Mouse (Mus musculus): ENCODE measurements around the gene Ddx42. TPM values are rescaled to one million over a fixed set of nuclear protein-coding genes. Genes with fewer than 3 reads are reported as not detected.
"Not testable (repeated sequence)": the region's sequence is repeated elsewhere in the genome, so short reads cannot be mapped to it uniquely, and the experiment has no call there.

Ddx42 gene
- polyA plus RNA-seq, 1 experiment from 2014 or later, result 59.1 TPM

GRCm38 (mm10) chr11:106202123-106202465 is 14.6 kb upstream of the Ddx42 start, which contains the start of gene Strada:
Gene Strada (minus strand): TSS chr11:106202168.
- Histone ChIP-seq H3K4me3 (no peak within 1 kb of the TSS), H3K9ac (no peak within 1 kb of the TSS), H3K36me3 (peaks cover 81% of the 10 kb centered on the region), H3K4me2 (no peak within 1 kb of the TSS), H3K9me3 (replicated peaks) (no peaks in the 10 kb centered on the region), H3K4me1 (replicated peaks) (peaks cover 2% of the 10 kb centered on the region; the same call in 1 of the 2 replicates), H3K27ac (ENCODE audit: poor library complexity, severe bottlenecking) (no peak within 1 kb of the TSS), H3K27me3 (replicated peaks) (no peaks in the 10 kb centered on the region)
- no peak for ATAC-seq (ENCODE audit: insufficient number of reproducible peaks, low FRiP score)
- 71% methylated on average over 5 of the region's 5 CpGs for WGBS

GRCm38 (mm10) chr11:106212771-106213170 is 4.0 kb upstream of the Ddx42 start:
- Histone ChIP-seq H3K4me2 (no peak overlapping the region), H3K27me3 (replicated peaks) (no peaks in the 10 kb centered on the region), H3K4me1 (replicated peaks) (peaks cover 10% of the 10 kb centered on the region), H3K27ac (ENCODE audit: poor library complexity, severe bottlenecking) (no peak overlapping the region), H3K9me3 (replicated peaks) (no peaks in the 10 kb centered on the region), H3K4me3 (no peak overlapping the region), H3K36me3 (peaks cover 49% of the 10 kb centered on the region), H3K9ac (no peak overlapping the region)
- WGBS, result 90% methylated on average over 8 of the region's 8 CpGs
- ATAC-seq (ENCODE audit: insufficient number of reproducible peaks, low FRiP score), result no peak

DNA sequence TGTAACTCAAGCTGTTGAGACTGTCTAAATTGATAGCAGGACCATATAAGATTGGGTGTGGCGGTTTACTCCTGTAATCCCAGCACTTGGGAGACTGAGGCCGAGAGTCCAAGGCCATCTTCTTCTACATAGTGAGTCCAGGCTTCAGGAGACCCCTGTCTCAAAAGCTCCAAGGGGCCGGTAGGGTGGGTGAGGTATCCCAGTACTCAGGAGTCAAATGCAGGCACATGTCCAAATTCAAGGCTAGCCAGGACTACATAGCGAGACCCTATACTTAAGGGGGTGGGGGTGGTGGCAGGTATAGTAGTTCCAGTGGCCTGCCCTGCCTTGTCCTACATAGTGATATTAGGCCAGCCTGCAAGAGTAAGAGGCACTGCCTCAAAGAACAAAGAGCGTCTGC is 1.9 kb upstream of the Ddx42 start:
- no peak for ATAC-seq (ENCODE audit: insufficient number of reproducible peaks, low FRiP score)
- 90% methylated on average over 5 of the region's 5 CpGs for WGBS
- H3K9ac ChIP-seq, result peak overlapping the region; percentile 98
- peaks cover 30% of the 10 kb centered on the region for H3K36me3 ChIP-seq
- H3K4me1 ChIP-seq (replicated peaks), result peaks cover 20% of the 10 kb centered on the region
- H3K27me3 ChIP-seq (replicated peaks), result no peaks in the 10 kb centered on the region
- H3K9me3 ChIP-seq (replicated peaks), result no peaks in the 10 kb centered on the region
- H3K27ac ChIP-seq (ENCODE audit: poor library complexity, severe bottlenecking), result no peak overlapping the region
- peak overlapping the region; percentile 80 for H3K4me2 ChIP-seq
- peak overlapping the region; percentile 90 for H3K4me3 ChIP-seq

DNA sequence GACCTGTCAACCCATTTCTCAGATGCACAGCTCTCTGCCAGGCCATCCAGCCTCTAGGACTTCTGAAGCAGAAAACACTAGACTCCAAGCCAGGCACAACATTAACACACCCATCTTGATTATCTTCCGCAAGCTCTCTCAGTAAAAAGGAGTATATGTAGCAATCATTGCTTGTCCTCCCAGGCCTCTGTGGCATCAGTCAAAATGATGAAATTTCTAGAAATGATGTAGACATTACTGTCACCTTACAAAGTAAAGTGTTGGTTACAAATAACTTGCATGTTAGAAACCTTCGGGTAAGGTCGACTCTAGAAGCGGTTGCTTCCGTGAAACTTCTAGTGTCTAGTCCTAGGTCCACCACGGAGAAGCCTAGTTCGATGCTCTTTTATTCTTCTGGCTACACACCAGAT is 1.3 kb upstream of the Ddx42 start:
- Histone ChIP-seq H3K27ac (ENCODE audit: poor library complexity, severe bottlenecking) (peak overlapping the region; percentile 94; the same call in 1 of the 2 replicates), H3K4me1 (replicated peaks) (peaks cover 20% of the 10 kb centered on the region), H3K36me3 (peaks cover 24% of the 10 kb centered on the region), H3K9ac (peak overlapping the region; percentile 98), H3K9me3 (replicated peaks) (no peaks in the 10 kb centered on the region), H3K4me3 (peak overlapping the region; percentile 90), H3K4me2 (peak overlapping the region; percentile 80), H3K27me3 (replicated peaks) (no peaks in the 10 kb centered on the region)
- no peak for ATAC-seq (ENCODE audit: insufficient number of reproducible peaks, low FRiP score)
- 22% methylated on average over 7 of the region's 7 CpGs for WGBS

DNA sequence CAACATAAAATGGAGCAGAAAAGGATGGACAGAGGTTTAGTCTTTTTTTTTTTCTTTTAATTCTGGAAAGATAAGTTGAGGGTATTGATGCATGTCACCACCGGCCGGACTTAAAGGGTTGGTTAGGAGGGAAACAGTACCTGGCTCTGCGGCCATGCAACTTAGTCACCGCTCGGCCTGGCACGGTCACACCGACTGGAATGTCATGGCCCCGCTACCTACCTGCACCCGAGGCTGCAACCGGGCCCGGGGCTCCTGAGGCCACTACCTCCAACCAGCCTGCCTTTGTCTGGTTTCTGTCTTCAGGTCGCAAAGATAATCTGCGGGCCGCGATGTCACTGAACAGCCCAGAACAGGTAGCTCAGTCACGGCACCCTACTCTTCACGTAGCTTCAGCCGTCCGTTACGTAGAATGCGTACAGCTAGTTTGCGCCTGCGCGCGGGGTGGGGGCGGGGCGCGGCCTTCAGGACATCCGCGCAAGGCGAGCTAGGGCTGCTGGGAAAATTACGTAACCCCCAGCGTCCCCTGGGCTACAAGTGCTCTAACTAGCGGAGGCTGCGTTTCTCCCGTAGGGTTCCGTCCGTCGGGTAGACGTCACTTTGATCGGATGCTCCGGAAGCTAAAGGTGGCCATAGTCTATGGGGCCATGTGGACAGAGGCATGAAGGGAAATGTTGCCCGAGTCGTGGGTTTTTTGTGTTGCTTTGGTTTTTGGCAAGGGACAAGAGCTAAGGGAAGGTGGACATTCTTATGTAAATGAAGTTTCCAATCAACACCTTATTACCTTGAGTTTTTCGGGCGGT is 598 bp upstream of the Ddx42 start, which contains the start of gene Ccdc47:
TSS of gene Ccdc47 (minus strand) at position 418 of the 803 bp plus-strand sequence.
- H3K4me3 ChIP-seq, result peak within 1 kb of the TSS; percentile 90
- peaks cover 20% of the 10 kb centered on the region for H3K4me1 ChIP-seq (replicated peaks)
- peaks cover 19% of the 10 kb centered on the region for H3K36me3 ChIP-seq
- peak; percentile 96 for ATAC-seq (ENCODE audit: insufficient number of reproducible peaks, low FRiP score)
- H3K9ac ChIP-seq, result peak within 1 kb of the TSS; percentile 98
- no peaks in the 10 kb centered on the region for H3K9me3 ChIP-seq (replicated peaks)
- WGBS, result under 1% methylated on average over 46 of the region's 46 CpGs
- H3K4me2 ChIP-seq, result peak within 1 kb of the TSS; percentile 80
- H3K27me3 ChIP-seq (replicated peaks), result no peaks in the 10 kb centered on the region
- H3K27ac ChIP-seq (ENCODE audit: poor library complexity, severe bottlenecking), result peak within 1 kb of the TSS; percentile 94

DNA sequence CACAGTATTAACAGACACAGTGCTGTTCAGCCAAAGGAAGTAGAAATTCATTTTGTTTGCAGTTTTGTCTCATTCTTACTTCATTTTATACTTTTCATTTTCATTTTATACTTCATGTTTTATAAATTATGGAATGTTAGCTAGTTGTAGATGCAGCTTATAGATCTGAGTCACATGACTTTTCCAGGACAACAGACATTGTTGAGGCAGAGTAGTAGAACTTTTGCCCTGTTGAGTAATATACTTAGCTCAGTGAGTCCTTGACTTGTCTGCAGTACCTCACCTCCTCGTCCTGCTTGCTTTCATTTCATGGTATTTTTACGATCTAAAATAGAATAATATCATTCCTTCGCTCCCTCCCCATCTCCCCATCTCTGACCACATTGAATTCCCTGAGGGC is 3.9 kb downstream of the Ddx42 start:
- Histone ChIP-seq H3K27me3 (replicated peaks) (no peaks in the 10 kb centered on the region), H3K4me3 (no peak overlapping the region), H3K27ac (ENCODE audit: poor library complexity, severe bottlenecking) (no peak overlapping the region), H3K36me3 (peaks cover 17% of the 10 kb centered on the region), H3K9me3 (replicated peaks) (no peaks in the 10 kb centered on the region), H3K4me2 (no peak overlapping the region), H3K9ac (no peak overlapping the region), H3K4me1 (replicated peaks) (peaks cover 11% of the 10 kb centered on the region)
- WGBS, result 84% methylated on average over 3 of the region's 3 CpGs
- ATAC-seq (ENCODE audit: insufficient number of reproducible peaks, low FRiP score), result no peak

- H3K4me2 ChIP-seq; H3K9ac ChIP-seq; H3K9me3 ChIP-seq (replicated peaks); H3K4me1 ChIP-seq (replicated peaks); H3K27me3 ChIP-seq (replicated peaks); H3K4me3 ChIP-seq; ATAC-seq (ENCODE audit: insufficient number of reproducible peaks, low FRiP score); H3K27ac ChIP-seq (ENCODE audit: poor library complexity, severe bottlenecking): not testable (repeated sequence)
- peaks cover 69% of the 10 kb centered on the region for H3K36me3 ChIP-seq
- 80% methylated on average over 8 of the region's 8 CpGs for WGBS
These were observed 17.3 kb downstream of the Ddx42 start for GRCm38 (mm10) chr11:106233978-106234377.

DNA sequence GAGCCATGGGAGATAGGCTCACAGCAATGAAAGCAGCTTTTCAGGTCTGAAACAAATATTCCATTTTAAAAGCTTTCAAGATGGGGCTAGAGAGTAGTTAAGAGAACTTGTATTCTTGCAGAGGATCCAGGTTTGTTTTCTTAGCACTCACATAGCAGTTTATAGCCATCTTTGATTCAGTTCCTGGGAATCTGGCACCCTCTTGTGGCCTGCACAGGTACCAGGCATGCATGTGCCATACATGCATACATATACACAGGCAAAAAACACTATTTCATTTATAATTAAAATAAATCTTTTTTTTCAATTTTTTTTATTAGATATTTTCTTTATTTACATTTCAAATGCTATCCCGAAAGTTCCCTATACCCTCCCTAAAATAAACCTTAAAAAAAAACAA is 30.1 kb downstream of the Ddx42 start:
- Histone ChIP-seq H3K4me3 (no peak overlapping the region), H3K9ac (no peak overlapping the region), H3K27ac (ENCODE audit: poor library complexity, severe bottlenecking) (no peak overlapping the region), H3K4me2 (no peak overlapping the region), H3K36me3 (peaks cover 94% of the 10 kb centered on the region), H3K9me3 (replicated peaks) (0 out of 2 replicates have a peak, but pooled peaks cover 3% of the 10 kb centered on the region), H3K4me1 (replicated peaks) (no peaks in the 10 kb centered on the region), H3K27me3 (replicated peaks) (no peaks in the 10 kb centered on the region)
- 96% methylated on average over 1 of the region's 1 CpGs for WGBS
- ATAC-seq (ENCODE audit: insufficient number of reproducible peaks, low FRiP score), result no peak

- H3K36me3 ChIP-seq, result peaks cover 91% of the 10 kb centered on the region
- no peak overlapping the region for H3K4me3 ChIP-seq
- WGBS, result 83% methylated on average over 7 of the region's 7 CpGs
- no peaks in the 10 kb centered on the region for H3K27me3 ChIP-seq (replicated peaks)
- 0 out of 2 replicates have a peak, but pooled peaks cover 3% of the 10 kb centered on the region for H3K9me3 ChIP-seq (replicated peaks)
- no peak overlapping the region for H3K27ac ChIP-seq (ENCODE audit: poor library complexity, severe bottlenecking)
- no peak for ATAC-seq (ENCODE audit: insufficient number of reproducible peaks, low FRiP score)
- H3K4me2 ChIP-seq, result no peak overlapping the region
- H3K9ac ChIP-seq, result no peak overlapping the region
- 0 out of 2 replicates have a peak, but pooled peaks cover 1% of the 10 kb centered on the region for H3K4me1 ChIP-seq (replicated peaks)
These were observed 32.6 kb downstream of the Ddx42 start for GRCm38 (mm10) chr11:106249326-106249725.

DNA sequence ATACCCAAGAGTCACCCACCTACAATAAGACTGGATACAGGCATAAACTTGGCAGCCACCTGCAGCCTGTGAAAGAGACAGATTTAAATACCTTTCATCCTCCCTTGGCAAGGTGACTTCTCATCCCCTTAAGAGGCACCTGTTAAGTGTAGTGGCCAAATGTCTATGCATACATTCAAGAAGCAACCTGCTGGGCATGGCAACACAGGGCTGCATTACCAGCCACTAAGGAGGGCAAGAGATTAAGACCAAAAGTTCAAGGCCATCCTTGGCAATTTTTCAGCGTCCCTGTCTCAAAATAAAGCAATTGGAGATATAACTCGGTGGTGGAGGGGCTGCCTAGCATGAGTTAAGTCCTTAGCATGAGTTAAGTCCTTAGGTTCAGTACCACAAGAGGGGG is 38.0 kb downstream of the Ddx42 start:
- H3K9ac ChIP-seq, result peak overlapping the region; percentile 81
- no peak overlapping the region for H3K27ac ChIP-seq (ENCODE audit: poor library complexity, severe bottlenecking)
- H3K4me3 ChIP-seq, result peak overlapping the region; percentile 86
- H3K27me3 ChIP-seq (replicated peaks), result no peaks in the 10 kb centered on the region
- 15% methylated on average over 2 of the region's 2 CpGs for WGBS
- H3K4me2 ChIP-seq, result peak overlapping the region; percentile 93
- peaks cover 59% of the 10 kb centered on the region for H3K36me3 ChIP-seq
- ATAC-seq (ENCODE audit: insufficient number of reproducible peaks, low FRiP score), result no peak
- H3K9me3 ChIP-seq (replicated peaks), result no peaks in the 10 kb centered on the region
- peaks cover 20% of the 10 kb centered on the region for H3K4me1 ChIP-seq (replicated peaks)

DNA sequence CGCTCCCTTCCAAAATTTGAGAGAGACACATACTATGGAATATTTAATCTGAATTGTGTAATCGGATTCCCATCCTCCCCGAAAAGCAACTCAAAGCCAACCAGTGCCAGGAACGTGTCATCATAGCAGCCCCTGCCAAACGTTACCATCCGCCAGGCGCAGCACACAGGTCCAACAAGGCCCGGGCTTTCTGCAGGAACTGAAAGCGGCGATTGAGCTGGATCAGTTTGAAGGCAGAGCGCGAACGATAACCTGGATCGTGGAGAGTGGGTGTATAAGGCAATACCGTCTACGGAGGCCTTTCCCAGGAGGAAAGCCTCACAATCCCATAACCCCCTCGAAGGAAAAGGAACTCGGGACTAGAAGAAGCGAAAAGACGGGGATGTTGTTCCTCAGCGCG is 38.4 kb downstream of the Ddx42 start:
- Histone ChIP-seq H3K27me3 (replicated peaks) (no peaks in the 10 kb centered on the region), H3K36me3 (peaks cover 54% of the 10 kb centered on the region), H3K27ac (ENCODE audit: poor library complexity, severe bottlenecking) (peak overlapping the region; percentile 31), H3K4me1 (replicated peaks) (peaks cover 20% of the 10 kb centered on the region), H3K4me3 (peak overlapping the region; percentile 86), H3K9me3 (replicated peaks) (no peaks in the 10 kb centered on the region), H3K9ac (peak overlapping the region; percentile 81), H3K4me2 (peak overlapping the region; percentile 93)
- 3% methylated on average over 22 of the region's 22 CpGs for WGBS
- ATAC-seq (ENCODE audit: insufficient number of reproducible peaks, low FRiP score), result no peak
